Mouse (Mus musculus) liver, embryonic 16.5 days (tissue): Measurements from ENCODE around the gene Gas6. TPM values are rescaled to one million over a fixed set of nuclear protein-coding genes. Genes with fewer than 3 reads are reported as not detected.

Experiments used
- polyA plus RNA-seq: library from polyadenylated mRNA; unstranded; fragments of >200 nt; fragmentation: Nextera tagmentation; extraction: Ambion mirVana; gene quantifications from 2 replicates; pipeline ENCODE4 v1.2.1, GENCODE M21; 2015

Gas6 gene
- polyA plus RNA-seq, 1 experiment from 2014 or later, result 8.3 TPM

Other genes with a start within 250 kb of the Gas6 start
- 0.34 and 0.77 TPM in 2 replicates for gene Adprhl1, start 240.3 kb downstream of the Gas6 start, polyA plus RNA-seq
- 6.9 and 7.1 TPM in 2 replicates for gene Dcun1d2, start 206.4 kb downstream of the Gas6 start, polyA plus RNA-seq
- gene Tmco3, start 206.3 kb downstream of the Gas6 start, polyA plus RNA-seq, result 5.0 and 6.0 TPM in 2 replicates
- gene Tfdp1, start 155.7 kb downstream of the Gas6 start, polyA plus RNA-seq, result 65.6 and 74.1 TPM in 2 replicates
- gene Atp4b, start 97.7 kb downstream of the Gas6 start, polyA plus RNA-seq, result 0.19 TPM in 1 of 2 replicates, not detected in the other
- gene Grk1, start 89.4 kb downstream of the Gas6 start, polyA plus RNA-seq, result not detected in 2 replicates
- 0.12 TPM in 1 of 2 replicates, not detected in the other for gene Tmem255b, start 59.3 kb downstream of the Gas6 start, polyA plus RNA-seq
- gene 1700029H14Rik, start 68.0 kb upstream of the Gas6 start, polyA plus RNA-seq, result not detected in 2 replicates
- 16.6 and 19.2 TPM in 2 replicates for gene Rasa3, start 183.1 kb upstream of the Gas6 start, polyA plus RNA-seq
- not detected in 2 replicates for gene Cfap97d2, start 211.4 kb upstream of the Gas6 start, polyA plus RNA-seq